Mouse (Mus musculus): Measurements from ENCODE around the gene Atp5g3.

DNA sequence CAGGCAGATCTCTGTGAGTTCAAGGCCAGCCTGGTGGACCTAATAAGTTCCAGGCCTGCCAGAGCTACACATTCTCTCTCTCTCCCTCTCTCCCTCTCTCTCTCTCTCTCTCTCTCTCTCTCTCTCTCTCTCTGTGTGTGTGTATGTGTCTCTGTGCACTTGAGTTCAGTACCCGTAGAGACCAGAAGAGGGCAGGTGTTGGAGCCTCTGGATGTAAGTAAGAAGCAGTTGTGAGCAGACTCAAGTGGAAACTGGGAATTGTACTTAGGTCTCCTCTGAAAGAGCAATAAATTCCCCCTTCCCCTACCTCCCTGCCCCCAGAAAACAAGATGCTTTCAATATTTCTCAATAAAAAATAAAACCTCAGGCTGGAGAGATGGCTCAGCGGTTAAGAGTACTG is 7.6 kb downstream of the Atp5g3 start:
- TF ChIP-seq CTCF (IDR thresholded peaks at IDR 0.05; ENCODE audit: low read depth, low read length) = no peak
- no peak for TF ChIP-seq POLR2A (IDR thresholded peaks at IDR 0.05; ENCODE audit: insufficient read depth, low read length)
